Mouse (Mus musculus) G1E-ER4 (cell line): ENCODE measurements around the gene Cdc123. TPM values are rescaled to one million over a fixed set of nuclear protein-coding genes. Genes with fewer than 3 reads are reported as not detected.
A peak's percentile ranks its signal among the peaks of the same experiment; 100 is the strongest.

Source experiments
- GATA1 ChIP-seq: IDR thresholded peaks from one replicate; pipeline ENCODE4 v1.8.0; 2012; ENCODE audit warnings: low read length, inconsistent platforms
- polyA plus RNA-seq: library from polyadenylated mRNA; stranded (reverse); fragments of >175 nt; gene quantifications from 2 replicates; pipeline ENCODE4 v1.2.3, GENCODE M21; 2012

Gene Cdc123
- polyA plus RNA-seq, 1 experiment = 169 TPM

DNA sequence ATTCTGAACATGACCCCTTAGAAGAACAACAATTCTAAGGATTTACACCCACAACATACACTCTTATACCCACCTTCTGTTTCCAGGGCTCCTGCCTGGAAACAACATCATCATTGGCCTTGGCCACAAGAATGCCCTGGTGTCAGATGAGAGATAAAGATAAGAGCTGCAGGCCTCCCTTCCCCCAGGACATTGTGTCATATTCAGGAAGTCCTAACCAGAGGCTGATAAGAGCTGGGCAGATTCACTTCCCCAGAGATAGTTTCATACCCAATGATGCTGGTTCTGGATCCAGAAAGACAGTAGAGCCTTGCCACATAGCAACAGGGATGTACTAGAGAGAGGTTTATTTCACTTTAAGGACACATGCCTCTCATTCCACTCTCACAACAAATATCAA lies 75.3 kb downstream of the Cdc123 start:
- peak; percentile 62 for TF ChIP-seq GATA1

GRCm38 (mm10) chr2:5768946-5769345 lies 76.0 kb downstream of the Cdc123 start:
- no peak for TF ChIP-seq GATA1

- no peak for TF ChIP-seq GATA1
Observed at GRCm38 (mm10) chr2:5762031-5762430, 82.9 kb downstream of the Cdc123 start.

DNA sequence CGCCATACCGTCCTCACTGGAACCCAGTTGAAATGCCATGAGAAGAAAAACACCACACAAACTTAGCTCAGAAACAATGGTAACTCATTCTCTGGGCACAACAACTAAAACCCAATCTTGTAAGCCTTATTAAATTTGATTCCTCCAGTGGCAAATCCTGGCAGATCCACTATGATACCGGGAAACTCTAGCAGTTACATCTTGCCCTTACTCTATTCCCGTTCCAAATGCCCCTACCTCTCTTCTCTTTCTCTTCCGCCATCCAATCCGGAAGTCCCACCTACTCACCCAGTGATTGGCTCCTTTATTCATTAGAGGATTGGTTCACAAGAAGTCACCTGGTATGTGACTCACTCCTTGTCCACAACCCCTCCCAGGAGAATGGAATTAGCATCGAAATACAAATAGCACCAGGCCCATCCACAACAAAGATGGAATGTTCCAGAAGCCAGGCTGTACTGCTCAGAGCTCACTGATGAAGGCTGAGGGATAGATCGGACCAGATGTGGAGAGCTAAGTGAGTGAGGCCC lies 84.4 kb downstream of the Cdc123 start:
- no peak for TF ChIP-seq GATA1

- no peak for TF ChIP-seq GATA1
Observed at GRCm38 (mm10) chr2:5758569-5758968, 86.4 kb downstream of the Cdc123 start.

DNA sequence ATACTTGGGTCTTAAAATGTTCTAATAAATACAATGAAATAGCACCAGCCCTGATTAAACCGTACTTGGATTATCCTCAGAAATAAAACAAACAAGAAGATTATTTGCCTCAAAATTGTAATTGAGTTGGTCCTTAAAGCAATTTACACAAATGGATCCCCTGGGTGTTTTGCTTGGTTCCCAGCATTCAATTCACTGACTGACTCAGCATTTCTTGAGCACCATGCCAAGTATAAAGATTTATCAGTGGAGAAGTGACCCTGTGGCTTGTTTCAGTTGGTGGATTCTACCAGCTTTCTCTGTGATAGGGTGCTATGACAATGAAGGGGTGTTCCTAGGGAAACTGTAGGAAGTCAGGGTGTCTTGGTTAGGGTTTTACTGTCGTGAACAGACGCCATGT lies 94.1 kb downstream of the Cdc123 start:
- TF ChIP-seq GATA1 = no peak

DNA sequence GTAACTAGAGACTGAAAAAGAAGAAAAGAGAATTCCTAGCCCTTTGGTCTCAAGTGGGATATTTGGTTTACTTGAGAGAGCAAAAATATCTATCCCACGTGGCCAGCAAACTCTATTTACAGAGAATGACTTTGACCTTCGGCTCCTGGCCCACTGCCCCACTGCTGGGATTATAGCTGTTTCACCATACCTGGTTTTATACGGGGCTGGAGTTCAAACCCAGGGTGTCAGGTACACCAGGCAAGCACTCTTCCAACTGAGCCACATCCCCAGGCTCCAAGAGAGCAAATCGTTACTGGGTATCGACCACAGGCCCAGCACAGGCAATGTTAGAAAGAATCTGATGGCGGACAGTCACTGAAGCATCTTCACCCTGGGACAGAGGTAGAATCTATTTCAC lies 95.8 kb downstream of the Cdc123 start:
- TF ChIP-seq GATA1 = no peak

DNA sequence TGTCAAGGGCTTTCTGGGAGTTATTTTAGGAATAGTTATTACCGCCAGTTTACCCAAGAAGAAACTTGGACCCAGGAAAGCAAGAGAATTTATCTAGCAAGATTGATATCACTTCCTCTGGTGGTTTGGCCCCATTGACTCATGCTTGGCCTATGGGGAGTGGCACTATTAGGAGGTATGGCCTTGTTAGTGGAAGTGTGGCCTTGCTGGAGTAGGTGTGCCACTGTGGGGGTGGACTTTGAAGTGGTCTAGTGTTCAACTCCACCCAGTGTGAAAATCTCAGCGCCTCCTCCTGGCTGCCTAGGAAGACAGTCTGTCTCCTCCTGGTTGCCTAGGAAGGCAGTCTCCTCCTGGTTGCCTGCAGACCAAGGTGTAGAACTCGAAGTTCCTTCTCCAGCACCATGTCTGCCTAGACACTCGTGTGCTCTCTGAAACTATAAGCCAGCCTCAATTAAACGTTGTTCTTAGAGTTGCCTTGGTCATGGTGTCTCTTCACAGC lies 97.4 kb downstream of the Cdc123 start:
- no peak for TF ChIP-seq GATA1

DNA sequence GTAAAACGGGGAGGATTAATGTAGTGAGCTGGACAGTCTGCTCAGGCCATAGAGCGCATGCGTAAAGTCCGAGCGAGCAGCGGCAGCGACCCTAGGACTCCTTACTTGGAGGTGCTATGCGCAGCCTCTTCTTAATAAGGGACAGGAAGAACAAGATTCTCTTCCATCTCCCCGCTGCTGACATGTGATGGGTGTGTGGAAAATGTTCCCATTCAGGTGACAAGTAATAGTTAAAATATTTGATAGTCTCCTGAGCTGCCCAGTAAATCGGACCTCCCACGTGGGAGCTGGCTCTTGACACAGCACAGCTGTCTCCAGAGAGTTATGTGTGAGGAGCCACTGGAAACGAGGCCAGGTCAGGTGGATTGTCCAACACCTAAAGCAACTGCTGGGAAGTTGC lies 98.4 kb downstream of the Cdc123 start:
- TF ChIP-seq GATA1 = no peak

Other genes starting within 250 kb of the Cdc123 start
- gene Camk1d, start 130.6 kb downstream of the Cdc123 start, polyA plus RNA-seq = 20.5 and 21.0 TPM in 2 replicates
- 3.0 and 26.0 TPM in 2 replicates for gene Nudt5, start 145 bp downstream of the Cdc123 start, polyA plus RNA-seq
- gene Gm13199, start 17.8 kb upstream of the Cdc123 start, polyA plus RNA-seq = not detected in 2 replicates
- 1.3 and 3.7 TPM in 2 replicates for gene Sec61a2, start 50.3 kb upstream of the Cdc123 start, polyA plus RNA-seq
- gene Dhtkd1, start 97.6 kb upstream of the Cdc123 start, polyA plus RNA-seq = not detected in 2 replicates
- 3.5 and 3.8 TPM in 2 replicates for gene Upf2, start 106.3 kb upstream of the Cdc123 start, polyA plus RNA-seq